Mouse (Mus musculus) erythroblast, embryonic 14.5 days (primary cell): ENCODE data around the gene Sptbn4.

Experiments
- GATA1 ChIP-seq: IDR thresholded peaks from 2 replicates; pipeline ENCODE4 v1.6.1; 2012; ENCODE audit warnings: low read length, inconsistent platforms, mixed read lengths
- TAL1 ChIP-seq: IDR thresholded peaks from 3 replicates; pipeline ENCODE4 v1.6.1; 2012; ENCODE audit warnings: low read length, inconsistent platforms, mixed read lengths

DNA sequence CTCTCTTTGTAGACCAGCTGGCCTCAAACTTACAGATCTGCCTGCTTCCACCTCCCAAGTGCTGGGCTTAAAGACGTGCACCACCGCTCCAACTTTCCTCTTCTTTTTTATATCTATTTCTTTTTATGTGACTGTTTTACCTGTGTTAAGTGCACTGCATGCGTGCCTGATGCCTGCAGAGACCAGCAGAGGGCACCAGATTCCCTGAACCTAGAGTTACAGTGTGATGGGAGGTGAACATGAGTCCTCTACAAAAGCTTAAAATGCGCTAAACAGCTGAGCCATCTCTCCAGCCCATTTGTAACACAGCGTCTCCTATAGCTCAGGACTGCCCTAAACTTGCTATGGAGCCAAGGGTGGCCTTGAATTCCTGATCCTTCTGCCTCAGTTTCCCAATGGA lies 9.9 kb downstream of the Sptbn4 start:
- TF ChIP-seq GATA1 (no peak), TAL1 (no peak)
